Mouse (Mus musculus): Measurements from ENCODE around the gene Tsc22d1.

- TF ChIP-seq CTCF (IDR thresholded peaks at IDR 0.05; ENCODE audit: low read depth, low read length) (no peak), GATA1 (IDR thresholded peaks at IDR 0.05; ENCODE audit: borderline replicate concordance, low read length) (no peak), TAL1 (conservative IDR thresholded peaks at IDR 0.05; ENCODE audit: low read depth, low read length) (no peak), GATA2 (IDR thresholded peaks at IDR 0.05; ENCODE audit: borderline replicate concordance, low read depth, low read length) (no peak)
Observed at GRCm38 (mm10) chr14:76431918-76432317, 17.2 kb downstream of the Tsc22d1 start.

All from G1E (cell line).